Comparison of ENCODE assay signal across 15 mouse cellular contexts in the genomic region with DNA sequence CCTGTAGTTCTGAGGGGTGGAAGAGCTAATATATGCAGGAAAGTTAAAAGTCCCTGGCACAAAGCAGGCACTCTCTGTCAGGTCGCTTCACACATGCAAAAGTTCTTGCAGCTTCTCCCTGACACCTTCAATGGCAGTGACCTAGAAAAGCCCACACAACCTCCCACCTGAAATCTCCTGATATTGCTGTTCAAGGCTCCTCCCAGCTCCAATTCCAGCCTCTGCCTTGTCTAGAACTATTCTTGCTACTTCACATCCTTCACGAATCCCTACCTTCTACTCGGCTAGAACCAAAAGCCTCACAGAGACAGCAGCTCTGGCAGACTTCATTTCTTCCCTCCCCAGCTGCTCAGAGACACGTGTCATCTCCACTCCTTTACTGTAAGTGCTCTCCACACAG.
"Had no signal": no experiment of that assay in that cellular context is flagged by ENCODE, and none has a peak within 500 bp of the region (broad histone marks: within the 10 kb centered on the region; RNA-seq: fewer than 3 reads in every experiment).

No protein-coding gene starts in this region.

- DNase-seq: kidney, adult 8-10 months; kidney, postnatal 4 days; liver; liver, embryonic 13.5 days; midbrain, embryonic 14.5 days; retina, postnatal 1 day; spleen, adult 18-20 months; thymus, adult 2 months; thymus, postnatal 25 days had no signal

- ATAC-seq: intestine, embryonic 16.5 days had no signal

- H3K36me3 ChIP-seq: limb, embryonic 12.5 days; liver, embryonic 13.5 days; midbrain, embryonic 10.5 days; neural tube, embryonic 12.5 days had no signal

- H3K4me3 ChIP-seq: left cerebral cortex, adult 2 months; limb, embryonic 12.5 days; liver, embryonic 13.5 days; midbrain, embryonic 10.5 days; neural tube, embryonic 12.5 days had no signal

- H3K4me2 ChIP-seq: limb, embryonic 12.5 days; liver, embryonic 13.5 days; neural tube, embryonic 12.5 days had no signal

- H3K9me3 ChIP-seq: limb, embryonic 12.5 days; liver, embryonic 13.5 days; midbrain, embryonic 10.5 days; neural tube, embryonic 12.5 days had no signal

- H3K9ac ChIP-seq: limb, embryonic 12.5 days; liver, embryonic 13.5 days; neural tube, embryonic 12.5 days had no signal

- H3K27me3 ChIP-seq: limb, embryonic 12.5 days; liver, embryonic 13.5 days; neural tube, embryonic 12.5 days had no signal

- H3K27ac ChIP-seq: kidney, postnatal 0 days; left cerebral cortex, adult 2 months; limb, embryonic 12.5 days; liver, embryonic 13.5 days; midbrain, embryonic 10.5 days; neural tube, embryonic 12.5 days had no signal
